Mouse (Mus musculus): ENCODE data around the gene Bpifc. TPM values are rescaled to one million over a fixed set of nuclear protein-coding genes. Genes with fewer than 3 reads are reported as not detected.
A peak's percentile ranks its signal among the peaks of the same experiment; 100 is the strongest.
"Not testable (repeated sequence)": the region's sequence is repeated elsewhere in the genome, so short reads cannot be mapped to it uniquely, and the experiment has no call there.

The Bpifc gene
- total RNA-seq (2021), result not detected

DNA sequence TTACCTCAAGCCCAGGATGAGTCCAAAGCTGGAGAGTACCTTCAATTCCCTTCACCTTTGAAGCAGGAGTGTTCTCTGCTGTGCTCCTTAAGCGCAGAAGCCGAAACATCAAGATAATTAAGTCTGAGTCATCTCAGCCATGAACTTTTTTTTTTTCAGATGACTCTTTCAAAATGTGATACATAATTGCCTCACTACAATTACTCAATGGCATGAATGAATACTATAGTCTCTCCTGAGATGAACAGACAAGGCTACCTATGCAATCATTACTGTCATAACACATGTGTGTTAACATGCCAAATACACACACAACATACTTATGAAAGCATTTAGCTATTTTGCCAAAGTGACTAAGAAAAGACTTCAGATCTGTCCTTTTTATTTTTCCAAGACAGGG is at the start of gene Bpifc:
Gene Bpifc, minus strand, starts transcription at position 115 of the 400 bp plus-strand sequence.
- DNase-seq, result no peak
- intact Hi-C loops (cut with DNase I), result no loop called here

DNA sequence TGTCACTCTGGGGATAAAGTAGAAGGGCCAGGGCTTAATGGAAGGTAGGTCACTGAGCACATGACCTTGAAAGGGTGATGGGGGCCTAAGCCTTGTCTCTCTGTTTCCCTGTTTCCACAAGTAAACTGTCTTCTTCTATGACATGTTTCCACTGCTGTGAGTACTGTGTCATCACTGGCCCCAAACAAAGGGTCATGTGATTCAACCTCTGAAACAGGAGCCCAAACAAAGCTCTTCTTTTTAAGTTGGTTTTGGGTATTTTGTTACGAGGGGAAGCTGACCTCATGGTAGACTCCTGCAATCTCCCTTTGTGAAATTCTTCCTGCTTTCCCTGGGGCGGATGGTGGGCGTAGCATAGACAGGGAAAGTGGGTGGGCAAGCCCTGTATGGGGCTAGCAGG is 48.6 kb upstream of the Bpifc start:
- intact Hi-C loops (cut with DNase I), result loop anchor here (5.0 kb wide), 1 partner anchor 93 kb away; no protein-coding TSS in a partner anchor
- no peak for DNase-seq

DNA sequence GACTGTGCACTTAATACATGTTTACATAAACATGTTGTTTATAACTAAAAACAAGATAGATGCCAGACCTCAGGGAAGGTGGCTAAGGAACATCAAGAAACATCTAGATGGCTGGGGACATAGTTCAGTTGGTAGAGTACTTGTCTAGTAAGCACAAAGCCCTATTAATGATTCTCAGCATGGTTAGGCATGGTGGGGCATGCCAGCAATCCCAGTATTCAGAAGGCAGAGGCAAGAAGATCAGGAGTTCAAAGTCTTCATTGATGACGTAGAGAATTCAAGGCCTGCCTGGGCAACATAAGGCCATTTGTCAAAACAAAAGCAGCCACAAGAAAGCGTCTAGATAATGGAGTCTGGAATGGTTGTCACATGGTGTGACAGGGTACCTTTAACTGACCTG is 46.0 kb upstream of the Bpifc start:
- intact Hi-C loops (cut with DNase I), result loop anchor here (2.0 kb wide), 1 partner anchor 35 kb away; no protein-coding TSS in a partner anchor

GRCm38 (mm10) chr10:86057286-86057685 is 45.6 kb upstream of the Bpifc start:
- DNase-seq, result no peak
- intact Hi-C loops (cut with DNase I), result no loop called here

More for the DNA sequence above, 46.0 kb upstream of the Bpifc start:
- DNase-seq, result no peak

GRCm38 (mm10) chr10:86056297-86056903 is 44.7 kb upstream of the Bpifc start:
- DNase-seq, result no peak
- intact Hi-C loops (cut with DNase I), result no loop called here

DNA sequence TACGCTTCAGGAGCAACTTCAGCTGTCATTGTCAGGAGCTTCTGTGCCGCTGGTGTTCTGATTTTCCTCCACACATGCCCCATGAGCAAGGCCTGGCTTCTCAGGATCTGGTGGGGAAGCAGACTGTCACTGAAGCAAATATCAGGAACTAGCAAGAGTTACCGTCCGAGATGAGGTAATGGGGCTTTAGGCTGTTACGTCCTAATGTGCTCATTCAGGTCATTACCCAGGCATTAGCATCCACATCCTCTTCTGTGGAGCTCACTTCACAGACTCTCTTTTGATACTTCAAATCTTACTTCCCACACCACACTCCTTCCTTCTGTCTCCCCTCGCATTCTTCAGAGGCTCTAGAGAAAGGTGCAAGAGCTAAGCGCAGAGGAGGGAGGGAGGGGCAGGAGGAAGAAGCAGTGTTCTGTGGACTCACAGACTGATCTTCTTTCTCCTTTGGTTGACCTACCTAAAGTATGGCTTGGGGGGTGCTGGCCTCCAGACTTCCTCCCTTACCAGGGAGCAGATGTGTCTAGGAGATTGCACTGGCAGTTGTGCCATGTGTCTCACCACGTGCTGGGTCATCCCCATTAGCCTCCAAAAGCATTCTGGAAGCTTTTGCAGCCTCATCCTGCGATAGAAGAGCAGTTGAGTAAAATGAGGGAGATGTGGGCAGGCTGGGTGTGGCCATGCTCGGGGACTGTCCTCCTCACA is 41.3 kb upstream of the Bpifc start:
- intact Hi-C loops (cut with DNase I), result no loop called here
- DNase-seq, result no peak

DNA sequence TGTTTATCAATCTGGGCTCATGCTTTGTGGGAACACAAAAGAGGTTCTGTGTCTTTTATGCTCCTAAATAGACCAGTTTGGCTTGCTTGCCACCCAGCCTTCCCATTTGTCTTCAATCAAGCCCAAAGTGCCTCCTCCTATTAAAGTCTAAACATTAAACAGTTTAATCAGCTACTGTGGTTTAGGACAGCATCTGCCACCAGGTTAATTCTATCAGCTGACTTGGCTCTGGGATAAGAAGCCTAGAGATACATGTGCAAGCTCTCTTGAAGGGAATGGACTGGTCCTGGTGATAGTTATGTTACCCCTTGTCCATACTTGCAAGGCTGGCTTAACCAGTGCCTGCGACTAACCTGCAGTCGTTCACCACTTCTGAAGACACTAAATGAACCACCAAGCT is 38.8 kb upstream of the Bpifc start:
- DNase-seq, result no peak
- intact Hi-C loops (cut with DNase I), result no loop called here

DNA sequence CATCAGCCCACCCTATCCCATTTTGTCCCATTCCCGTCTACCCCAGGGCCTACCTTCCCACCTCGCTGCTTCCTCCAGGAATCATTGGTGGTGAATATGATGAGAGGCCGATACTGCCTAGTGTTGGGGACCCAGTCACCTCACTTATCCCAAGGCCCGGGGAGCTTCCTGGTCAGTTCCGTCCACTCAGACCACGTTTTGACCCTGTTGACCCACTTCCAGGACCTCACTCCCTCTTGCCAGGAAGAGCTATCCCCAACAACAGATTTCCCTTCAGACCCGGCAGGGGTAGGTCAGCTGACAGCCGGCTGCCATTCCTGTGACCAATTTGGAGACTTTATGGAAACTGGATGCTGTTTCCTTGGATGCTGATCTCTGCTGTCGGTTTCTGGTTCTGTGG is 36.1 kb upstream of the Bpifc start:
- intact Hi-C loops (cut with DNase I), result no loop called here
- DNase-seq, result no peak

- no peak for DNase-seq
- intact Hi-C loops (cut with DNase I), result no loop called here
Observed at GRCm38 (mm10) chr10:86046371-86046770, 34.7 kb upstream of the Bpifc start.

GRCm38 (mm10) chr10:86044066-86044465 is 32.4 kb upstream of the Bpifc start:
- no peak for DNase-seq
- intact Hi-C loops (cut with DNase I), result no loop called here

DNA sequence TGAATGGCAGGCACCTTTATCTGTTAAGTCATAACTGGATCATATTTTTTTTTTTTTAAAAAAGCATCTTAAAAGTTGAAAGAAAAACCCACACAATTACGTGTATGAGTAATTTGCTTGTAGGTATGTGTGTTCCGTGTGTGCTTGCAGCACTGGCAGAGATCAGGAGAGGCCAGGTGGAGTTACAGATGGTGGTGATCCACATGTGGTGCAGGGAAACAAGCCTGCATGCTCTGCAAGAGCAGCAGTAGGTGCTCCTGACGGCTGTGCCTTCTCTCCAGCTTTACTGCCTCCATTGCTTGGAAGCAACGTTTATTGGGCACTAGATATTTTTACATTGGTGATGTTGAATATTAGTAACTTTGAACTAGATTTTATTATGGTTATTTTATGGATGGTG is 32.0 kb upstream of the Bpifc start:
- DNase-seq, result no peak
- intact Hi-C loops (cut with DNase I), result no loop called here

GRCm38 (mm10) chr10:86034007-86034728 is 22.5 kb upstream of the Bpifc start:
- intact Hi-C loops (cut with DNase I), result no loop called here
- DNase-seq, result no peak

DNA sequence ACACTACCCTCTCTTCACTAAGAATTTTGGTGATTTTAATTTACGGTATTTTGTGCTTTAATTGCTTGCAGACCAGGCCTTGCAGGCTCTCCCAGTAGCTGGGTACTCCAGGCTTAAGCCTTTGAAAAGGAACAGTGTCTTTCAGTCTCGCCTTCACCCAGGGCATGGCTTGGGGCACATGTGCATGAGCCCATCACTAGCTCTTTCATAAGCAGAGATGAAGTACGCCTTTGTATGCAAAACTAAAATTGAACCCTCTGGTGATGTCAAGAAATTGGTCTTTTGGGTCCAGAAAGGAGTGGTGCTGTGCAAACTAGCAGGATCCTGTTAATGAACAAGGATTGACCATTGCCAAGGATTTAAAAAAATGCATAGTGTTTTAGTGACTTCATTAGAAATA is 20.8 kb upstream of the Bpifc start:
- DNase-seq, result no peak
- intact Hi-C loops (cut with DNase I), result no loop called here

DNA sequence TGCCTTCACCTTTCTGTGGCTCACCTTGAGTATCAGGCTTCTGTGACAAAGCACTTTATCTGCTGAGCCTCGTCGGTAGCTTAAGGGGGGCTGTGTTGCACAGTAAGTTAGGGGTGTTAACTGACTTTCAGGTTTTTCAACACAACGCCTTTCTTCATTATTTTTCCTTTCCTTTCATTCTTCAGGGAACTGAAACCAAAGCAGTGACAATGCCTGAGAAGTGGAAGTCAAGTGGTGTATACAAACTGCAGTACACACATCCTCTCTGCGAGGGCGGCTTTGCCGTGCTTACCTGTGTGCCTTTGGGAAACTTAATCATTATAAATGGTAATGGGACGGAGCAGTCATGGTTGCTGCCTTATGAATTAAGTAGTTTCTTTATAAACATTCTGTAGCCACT is 19.0 kb upstream of the Bpifc start:
- no peak for DNase-seq
- intact Hi-C loops (cut with DNase I), result no loop called here

DNA sequence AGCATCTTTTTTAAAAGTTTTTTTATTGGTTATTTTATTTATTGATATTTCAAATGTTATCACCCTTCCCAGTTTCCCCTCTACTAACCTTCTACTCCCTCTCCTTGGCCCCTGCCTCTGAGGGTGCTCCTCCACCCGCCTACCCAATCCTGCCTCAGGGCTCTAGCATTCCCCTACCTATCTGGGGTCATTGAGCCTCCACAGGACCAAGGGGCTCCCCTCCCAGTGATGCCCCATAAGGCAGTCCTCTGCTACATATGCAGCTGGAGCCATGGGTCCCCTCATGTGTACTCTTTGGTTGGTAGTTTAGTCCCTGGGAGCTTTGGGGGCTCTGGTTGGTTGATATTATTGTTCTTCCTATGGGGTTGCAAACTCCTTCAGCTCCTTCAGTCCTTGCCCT is 15.1 kb upstream of the Bpifc start:
- DNase-seq; intact Hi-C loops (cut with DNase I): not testable (repeated sequence)

DNA sequence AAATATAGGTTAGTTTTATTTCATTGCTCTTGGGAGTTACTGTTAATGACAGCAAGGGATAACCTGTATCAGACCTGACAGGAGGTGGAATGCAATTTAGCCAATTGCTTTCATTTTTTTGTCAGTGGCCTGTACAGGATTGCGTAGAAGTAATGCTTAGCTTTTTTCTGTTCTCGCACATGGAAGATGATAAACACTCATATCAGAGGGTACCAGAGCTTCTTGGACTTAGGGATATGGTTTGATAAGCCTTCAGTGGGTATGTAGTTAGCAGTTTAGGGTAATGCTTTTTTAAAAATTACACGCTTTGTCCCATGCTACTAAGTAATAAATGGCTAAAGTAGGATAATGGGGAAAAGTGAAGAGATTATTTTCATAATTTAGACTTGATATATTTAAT is 14.7 kb upstream of the Bpifc start:
- DNase-seq, result no peak
- intact Hi-C loops (cut with DNase I), result no loop called here

GRCm38 (mm10) chr10:86025906-86026305 is 14.2 kb upstream of the Bpifc start:
- intact Hi-C loops (cut with DNase I), result no loop called here
- no peak for DNase-seq

DNA sequence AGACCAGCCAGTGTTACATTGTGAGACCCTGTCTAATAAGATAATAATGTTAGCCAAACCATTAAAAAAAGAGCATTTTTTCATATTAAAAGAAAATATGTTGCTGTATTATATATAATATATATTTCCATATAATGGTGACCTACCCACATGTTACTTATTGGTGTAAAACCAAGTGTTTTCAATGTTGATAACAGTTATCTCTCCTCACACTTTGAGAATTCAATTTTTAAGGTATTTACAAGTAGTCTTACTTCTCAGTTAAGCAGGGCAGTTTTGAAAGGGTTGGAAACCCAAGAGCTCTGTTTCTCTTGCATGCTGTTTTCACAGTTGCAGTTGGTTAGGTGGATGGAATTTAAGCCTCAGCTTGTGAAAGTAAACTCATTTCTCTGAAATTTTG is 11.5 kb upstream of the Bpifc start:
- DNase-seq, result no peak
- intact Hi-C loops (cut with DNase I), result loop anchor here (2.0 kb wide), 1 partner anchor 36 kb away; no protein-coding TSS in a partner anchor

GRCm38 (mm10) chr10:86022474-86022816 is 10.8 kb upstream of the Bpifc start:
- intact Hi-C loops (cut with DNase I), result loop anchor here (2.0 kb wide), 1 partner anchor 36 kb away; no protein-coding TSS in a partner anchor
- DNase-seq, result no peak

DNA sequence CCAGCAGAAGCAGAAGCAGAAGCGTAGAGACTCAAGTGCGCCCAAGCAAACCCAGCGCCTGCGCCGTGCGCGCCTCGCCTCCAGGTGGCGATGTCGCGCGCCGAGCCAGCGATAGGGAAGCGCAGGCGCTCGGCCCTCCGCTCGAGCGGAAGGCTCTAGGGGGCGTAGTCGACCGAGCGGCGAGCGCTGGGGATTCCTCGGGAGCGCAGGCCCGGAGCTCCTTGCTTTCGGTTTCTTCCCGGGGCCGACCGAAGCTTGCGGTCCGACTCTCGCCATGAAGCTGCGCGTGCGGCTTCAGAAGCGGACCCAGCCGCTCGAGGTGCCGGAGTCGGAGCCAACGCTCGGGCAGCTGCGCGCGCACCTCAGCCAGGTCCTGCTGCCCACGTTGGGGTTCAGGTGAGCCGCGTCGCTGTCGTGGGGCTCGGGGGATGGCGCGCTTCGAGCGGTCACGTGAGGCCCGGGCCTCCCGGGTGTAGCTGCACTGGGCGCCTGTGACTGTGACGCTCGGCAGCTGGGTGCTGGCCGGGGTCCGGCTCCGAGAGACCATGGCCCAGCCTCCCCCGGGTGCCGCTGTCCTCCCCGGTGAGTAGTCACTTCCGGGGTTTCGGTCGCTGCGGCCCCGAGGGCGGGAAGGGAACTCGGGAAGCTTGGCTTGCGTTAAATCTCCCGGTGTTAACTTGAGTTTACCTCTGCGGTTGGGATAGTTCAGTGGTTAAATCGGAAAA is 10.2 kb upstream of the Bpifc start, which contains the start of gene Fbxo7:
Gene Fbxo7, plus strand, starts transcription at position 224 of the 725 bp plus-strand sequence.
- DNase-seq, result peak; percentile 92
- intact Hi-C loops (cut with DNase I), result loop anchor here (1.0 to 2.0 kb wide), 3 partner anchors 37 to 442 kb away; no protein-coding TSS in a partner anchor

GRCm38 (mm10) chr10:86021408-86021748 is 9.7 kb upstream of the Bpifc start:
- intact Hi-C loops (cut with DNase I), result loop anchor here (1.0 to 2.0 kb wide), 2 partner anchors 275 to 443 kb away; no protein-coding TSS in a partner anchor
- DNase-seq, result no peak
